Mouse (Mus musculus) thymus, adult 2 months (tissue): ENCODE measurements around the gene Gm6899. TPM values are rescaled to one million over a fixed set of nuclear protein-coding genes. Genes with fewer than 3 reads are reported as not detected.

Experiments used
- DNase-seq: peaks from one replicate; pipeline ENCODE4 v3.0.0; 2021
- H3K27ac ChIP-seq: fragments of 200-500 bp; 2 replicates; pipeline ENCODE4 v1.5.1; 2012; ENCODE audit warnings: low read length, control low read depth; ENCODE audit not compliant: control insufficient read depth, insufficient read depth
- H3K27me3 ChIP-seq: fragments of 200-500 bp; 2 replicates; pipeline ENCODE4 v1.6.1; 2012; ENCODE audit warnings: mild to moderate bottlenecking, low read length, moderate library complexity, mixed read lengths; ENCODE audit not compliant: control insufficient read depth, insufficient read depth
- H3K36me3 ChIP-seq: fragments of 200-500 bp; 2 replicates; pipeline ENCODE4 v1.6.1; 2012; ENCODE audit warnings: mild to moderate bottlenecking, low read length, moderate library complexity; ENCODE audit not compliant: control insufficient read depth, insufficient read depth
- H3K4me1 ChIP-seq: fragments of 200-500 bp; replicated peaks from 2 replicates; pipeline ENCODE4 v1.6.1; 2012; ENCODE audit warnings: low read length; ENCODE audit not compliant: control insufficient read depth, insufficient read depth
- H3K4me3 ChIP-seq: fragments of 200-500 bp; 2 replicates; pipeline ENCODE4 v1.5.1; 2012; ENCODE audit warnings: mild to moderate bottlenecking, low read length, control low read depth, moderate library complexity; ENCODE audit not compliant: control insufficient read depth, insufficient read depth
- CTCF ChIP-seq: fragments of 200-500 bp; IDR thresholded peaks from 2 replicates; pipeline ENCODE4 v1.5.1; 2012; ENCODE audit warnings: mild to moderate bottlenecking, control low read depth, low read length, moderate library complexity, borderline replicate concordance; ENCODE audit not compliant: control insufficient read depth, poor library complexity, insufficient read depth; ENCODE audit errors: extremely low read depth
- POLR2A ChIP-seq: fragments of 200-500 bp; IDR thresholded peaks from 2 replicates; pipeline ENCODE4 v1.6.1; 2012; ENCODE audit warnings: mild to moderate bottlenecking, low read length, control low read depth, moderate library complexity; ENCODE audit not compliant: control insufficient read depth, poor library complexity, insufficient read depth; ENCODE audit errors: extremely low read depth
- WGBS: fragments of 180-500 bp; shearing (Covaris S2); methylation state at CpG from one replicate; pipeline ENCODE4 v1.1.7; 2018; 5-methylcytosine and 5-hydroxymethylcytosine counted together
- polyA plus RNA-seq: library from polyadenylated mRNA; depleted of rRNA; stranded (reverse); fragments of >200 nt; gene quantifications from 2 replicates; pipeline ENCODE4 v1.2.3, GENCODE M21; 2012

Gene Gm6899
- polyA plus RNA-seq, 1 experiment = not detected

- TF ChIP-seq CTCF = no peak
- TF ChIP-seq POLR2A = no peak
- no peaks in the 10 kb centered on the region for H3K27me3 ChIP-seq
- no peaks in the 10 kb centered on the region for H3K4me1 ChIP-seq
- H3K27ac ChIP-seq = no peak overlapping the region
- 85% methylated on average over 2 of the region's 2 CpGs for WGBS
- H3K4me3 ChIP-seq = no peak overlapping the region
- H3K36me3 ChIP-seq = no peaks in the 10 kb centered on the region
- no peak for DNase-seq
These were observed 8.6 kb downstream of the Gm6899 start for GRCm38 (mm10) chr11:26601571-26602175.

- Histone ChIP-seq H3K27me3 (no peaks in the 10 kb centered on the region), H3K36me3 (no peaks in the 10 kb centered on the region), H3K4me1 (no peaks in the 10 kb centered on the region), H3K27ac (no peak overlapping the region), H3K4me3 (no peak overlapping the region)
- no peak for DNase-seq
- 82% methylated on average over 1 of the region's 1 CpGs for whole genome bisulfite sequencing
- no peak for TF ChIP-seq POLR2A
- no peak for TF ChIP-seq CTCF
These were observed 11.1 kb downstream of the Gm6899 start for GRCm38 (mm10) chr11:26604061-26604655.

- H3K4me1 ChIP-seq = no peaks in the 10 kb centered on the region
- H3K36me3 ChIP-seq = no peaks in the 10 kb centered on the region
- no peak overlapping the region for H3K4me3 ChIP-seq
- no peak overlapping the region for H3K27ac ChIP-seq
- no peaks in the 10 kb centered on the region for H3K27me3 ChIP-seq
- 90% methylated on average over 10 of the region's 10 CpGs for WGBS
- no peak for TF ChIP-seq POLR2A
- no peak for TF ChIP-seq CTCF
- no peak for DNase-seq
These were observed 15.8 kb downstream of the Gm6899 start for GRCm38 (mm10) chr11:26608795-26609194.

- Histone ChIP-seq H3K27me3 (no peaks in the 10 kb centered on the region), H3K4me3 (no peak overlapping the region), H3K36me3 (no peaks in the 10 kb centered on the region), H3K27ac (no peak overlapping the region), H3K4me1 (no peaks in the 10 kb centered on the region)
- 93% methylated on average over 2 of the region's 2 CpGs for WGBS
- no peak for TF ChIP-seq CTCF
- no peak for TF ChIP-seq POLR2A
- DNase-seq = no peak
These were observed 25.6 kb downstream of the Gm6899 start for GRCm38 (mm10) chr11:26618475-26619223.

- Histone ChIP-seq H3K27me3 (no peaks in the 10 kb centered on the region), H3K27ac (no peak overlapping the region), H3K36me3 (no peaks in the 10 kb centered on the region), H3K4me3 (no peak overlapping the region), H3K4me1 (no peaks in the 10 kb centered on the region)
- TF ChIP-seq POLR2A (no peak), CTCF (no peak)
- no peak for DNase-seq
- 59% methylated on average over 5 of the region's 5 CpGs for WGBS
These were observed 29.7 kb downstream of the Gm6899 start for GRCm38 (mm10) chr11:26622727-26623126.

GRCm38 (mm10) chr11:26636239-26636638, 43.2 kb downstream of the Gm6899 start:
- 94% methylated on average over 1 of the region's 1 CpGs for WGBS
- TF ChIP-seq POLR2A (no peak), CTCF (no peak)
- no peak for DNase-seq

GRCm38 (mm10) chr11:26640314-26640785, 47.3 kb downstream of the Gm6899 start:
- Histone ChIP-seq H3K4me1 (no peaks in the 10 kb centered on the region; the same call in 1 of the 2 replicates), H3K27me3 (no peaks in the 10 kb centered on the region), H3K36me3 (no peaks in the 10 kb centered on the region), H3K27ac (no peak overlapping the region), H3K4me3 (no peak overlapping the region)
- no peak for TF ChIP-seq POLR2A
- no peak for TF ChIP-seq CTCF
- WGBS = 7% methylated on average over 8 of the region's 8 CpGs
- DNase-seq = peak; percentile 2

More at GRCm38 (mm10) chr11:26636239-26636638, 43.2 kb downstream of the Gm6899 start:
- no peaks in the 10 kb centered on the region for H3K27me3 ChIP-seq
- no peaks in the 10 kb centered on the region; the same call in 1 of the 2 replicates for H3K4me1 ChIP-seq
- no peak overlapping the region for H3K4me3 ChIP-seq
- no peaks in the 10 kb centered on the region for H3K36me3 ChIP-seq
- H3K27ac ChIP-seq = no peak overlapping the region
